Mouse (Mus musculus) ES-Bruce4 (cell line): Measurements from ENCODE around the gene Ptpn1.

ENCODE experiments used
- CTCF ChIP-seq: IDR thresholded peaks from one replicate; pipeline ENCODE4 v1.8.1; 2011; ENCODE audit warnings: low read depth, low read length
- POLR2A ChIP-seq: IDR thresholded peaks from one replicate; pipeline ENCODE4 v1.8.1; 2011; ENCODE audit warnings: low read length; ENCODE audit not compliant: insufficient read depth

DNA sequence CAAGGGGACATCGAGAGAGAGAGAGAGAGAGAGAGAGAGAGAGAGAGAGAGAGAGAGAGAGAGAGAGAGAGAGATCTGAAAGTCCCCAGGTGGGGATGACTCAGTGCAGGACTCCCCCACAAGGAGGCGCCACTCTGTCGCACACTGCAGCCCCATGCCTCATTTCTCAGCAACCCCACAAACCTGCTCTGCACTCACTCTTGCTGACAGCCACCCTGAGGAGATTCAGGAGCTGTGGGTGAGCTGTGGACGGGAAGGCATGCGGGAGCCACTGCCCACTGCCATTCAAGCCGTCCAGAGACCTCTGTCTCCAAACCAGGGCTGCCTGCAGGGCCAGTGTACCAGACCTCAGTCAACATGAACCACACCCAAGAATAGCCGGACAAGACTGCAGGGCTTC, 54.9 kb downstream of the Ptpn1 start:
- TF ChIP-seq CTCF, result peak; percentile 82
- no peak for TF ChIP-seq POLR2A
